Mouse (Mus musculus): Measurements from ENCODE around the gene Spg11. TPM values are rescaled to one million over a fixed set of nuclear protein-coding genes. Genes with fewer than 3 reads are reported as not detected.
"Not testable (repeated sequence)": the region's sequence is repeated elsewhere in the genome, so short reads cannot be mapped to it uniquely, and the experiment has no call there.

Gene Spg11
- polyA plus RNA-seq, 1 experiment from 2014 or later, result 8.2 TPM

DNA sequence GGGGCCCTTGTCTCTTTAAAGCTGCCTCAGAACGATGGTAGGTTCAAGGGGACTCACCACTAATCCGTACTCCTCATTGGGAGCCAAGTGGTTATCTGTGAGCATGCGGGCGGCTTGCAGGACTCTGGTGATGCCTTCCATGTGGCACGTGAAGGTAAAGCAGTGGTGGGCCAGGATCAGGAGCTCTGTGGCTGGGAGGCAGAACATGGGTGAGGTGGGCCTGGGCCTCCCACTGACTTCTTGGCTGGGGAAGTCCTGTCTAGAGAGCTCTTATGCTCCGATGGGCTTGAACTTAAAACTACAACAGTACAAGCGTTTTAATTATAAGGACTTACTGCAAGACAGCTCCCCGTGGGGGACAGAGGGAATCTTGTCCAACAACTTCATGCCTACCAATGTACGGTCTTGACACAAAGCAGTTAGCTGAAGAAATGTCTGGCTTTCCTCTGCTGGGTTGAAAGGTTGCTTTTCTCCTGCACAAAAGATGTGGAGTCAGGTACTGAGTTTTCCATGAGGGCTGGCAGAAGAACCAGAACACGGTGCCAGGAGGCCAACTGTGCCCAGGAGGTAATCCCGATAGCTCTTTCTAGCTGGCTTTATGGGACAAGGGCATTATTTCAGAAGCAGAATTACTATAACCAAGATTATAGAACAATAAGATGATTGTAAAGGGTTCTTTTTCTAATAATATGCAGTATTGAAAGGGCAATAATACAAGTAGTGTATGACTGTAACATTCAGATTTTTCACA, 58.6 kb downstream of the Spg11 start:
- WGBS, result 88% methylated on average over 11 of the region's 11 CpGs
- no peaks in the 10 kb centered on the region for H3K4me1 ChIP-seq (ENCODE audit: control insufficient read depth, insufficient read depth, low read length)
- DNase-seq (ENCODE audit: low spot score) (no peak), ATAC-seq (no peak)
- H3K36me3 ChIP-seq (ENCODE audit: control insufficient read depth, insufficient read depth, low read length), result peaks cover 51% of the 10 kb centered on the region
- H3K4me3 ChIP-seq (ENCODE audit: low read depth, low read length), result no peak overlapping the region
- no peak overlapping the region for H3K4me2 ChIP-seq (ENCODE audit: low read length)
- H3K9me3 ChIP-seq (replicated peaks; ENCODE audit: control insufficient read depth, low read length), result no peaks in the 10 kb centered on the region
- H3K27ac ChIP-seq (ENCODE audit: low read depth, low read length), result no peak overlapping the region
- H3K27me3 ChIP-seq (replicated peaks; ENCODE audit: control insufficient read depth, insufficient read depth, low read length), result no peaks in the 10 kb centered on the region
- no peak overlapping the region for H3K9ac ChIP-seq (ENCODE audit: low read length)

DNA sequence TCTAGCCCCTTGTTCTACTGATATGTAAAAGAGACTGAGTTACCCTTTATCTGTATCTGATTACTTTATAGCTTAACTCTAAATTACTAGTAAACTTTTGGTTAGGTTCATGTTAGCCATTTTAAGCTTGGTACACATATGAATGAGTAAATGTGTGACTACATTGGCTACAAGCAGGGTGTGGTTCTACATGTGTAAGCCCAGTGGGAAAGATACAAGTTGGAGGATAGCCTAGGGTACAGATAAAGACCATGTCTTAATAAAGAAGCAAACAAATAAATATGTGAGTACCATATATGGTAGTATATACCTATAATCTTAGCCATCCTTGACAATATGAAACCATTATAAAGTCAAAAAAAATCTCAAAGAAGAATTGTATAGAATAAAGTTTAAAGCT, 74.3 kb downstream of the Spg11 start:
- DNase-seq (ENCODE audit: low spot score) (no peak), ATAC-seq (no peak)
- Histone ChIP-seq H3K4me1 (ENCODE audit: control insufficient read depth, insufficient read depth, low read length) (no peaks in the 10 kb centered on the region), H3K27ac (ENCODE audit: low read depth, low read length) (no peak overlapping the region), H3K27me3 (replicated peaks; ENCODE audit: control insufficient read depth, insufficient read depth, low read length) (no peaks in the 10 kb centered on the region), H3K36me3 (ENCODE audit: control insufficient read depth, insufficient read depth, low read length) (peaks cover 19% of the 10 kb centered on the region), H3K9me3 (replicated peaks; ENCODE audit: control insufficient read depth, low read length) (no peaks in the 10 kb centered on the region), H3K9ac (ENCODE audit: low read length) (no peak overlapping the region), H3K4me3 (ENCODE audit: low read depth, low read length) (no peak overlapping the region), H3K4me2 (ENCODE audit: low read length) (no peak overlapping the region)

DNA sequence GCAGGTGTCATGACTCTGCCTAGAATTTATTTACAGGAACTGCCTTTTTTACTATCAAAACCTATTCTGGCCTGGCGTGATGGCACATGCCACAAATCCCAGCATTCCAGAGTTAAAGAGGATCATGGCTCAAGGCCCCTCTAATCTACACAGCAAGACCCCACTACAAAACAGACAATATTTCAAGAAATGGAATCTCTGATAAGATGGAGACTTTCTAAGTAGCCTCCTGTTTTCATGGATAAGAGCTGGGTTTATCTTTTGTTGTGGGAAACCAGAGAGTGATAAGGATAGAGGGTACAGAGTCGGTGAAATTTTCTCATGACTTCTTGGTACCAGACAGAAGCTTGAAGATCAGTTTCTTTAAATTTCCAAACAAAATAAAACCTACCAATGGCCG, 82.1 kb downstream of the Spg11 start:
- Histone ChIP-seq H3K27me3 (replicated peaks; ENCODE audit: control insufficient read depth, insufficient read depth, low read length) (no peaks in the 10 kb centered on the region), H3K36me3 (ENCODE audit: control insufficient read depth, insufficient read depth, low read length) (peaks cover 8% of the 10 kb centered on the region; the same call in 1 of the 2 replicates), H3K9ac (ENCODE audit: low read length) (no peak overlapping the region), H3K4me1 (ENCODE audit: control insufficient read depth, insufficient read depth, low read length) (no peaks in the 10 kb centered on the region), H3K27ac (ENCODE audit: low read depth, low read length) (no peak overlapping the region), H3K9me3 (replicated peaks; ENCODE audit: control insufficient read depth, low read length) (no peaks in the 10 kb centered on the region), H3K4me2 (ENCODE audit: low read length) (no peak overlapping the region), H3K4me3 (ENCODE audit: low read depth, low read length) (no peak overlapping the region)
- no peak for DNase-seq (ENCODE audit: low spot score)
- over 99% methylated on average over 3 of the region's 3 CpGs for WGBS
- ATAC-seq, result no peak

DNA sequence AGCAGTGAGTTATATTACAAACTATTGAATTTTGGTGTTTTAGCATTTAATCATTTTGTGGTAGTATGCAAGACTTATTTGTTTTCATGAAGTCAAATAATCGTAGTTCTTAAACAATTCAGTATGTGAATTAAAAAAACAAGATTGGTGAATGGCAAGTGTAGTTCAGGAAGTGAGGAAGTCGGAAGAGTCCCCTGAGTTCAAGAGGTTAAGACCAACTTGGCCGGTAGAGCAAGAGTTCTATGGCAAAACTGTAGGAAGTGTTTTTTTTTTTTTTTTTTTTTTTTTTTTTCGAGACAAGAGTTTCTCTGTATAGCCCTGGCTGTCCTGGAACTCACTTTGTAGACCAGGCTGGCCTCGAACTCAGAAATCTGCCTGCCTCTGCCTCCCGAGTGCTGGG, 86.2 kb downstream of the Spg11 start:
- no peak overlapping the region for H3K9ac ChIP-seq (ENCODE audit: low read length)
- peaks cover 16% of the 10 kb centered on the region; the same call in 1 of the 2 replicates for H3K36me3 ChIP-seq (ENCODE audit: control insufficient read depth, insufficient read depth, low read length)
- no peak overlapping the region for H3K27ac ChIP-seq (ENCODE audit: low read depth, low read length)
- H3K4me1 ChIP-seq (ENCODE audit: control insufficient read depth, insufficient read depth, low read length), result peaks cover 9% of the 10 kb centered on the region
- H3K27me3 ChIP-seq (replicated peaks; ENCODE audit: control insufficient read depth, insufficient read depth, low read length), result no peaks in the 10 kb centered on the region
- no peak for ATAC-seq
- 86% methylated on average over 6 of the region's 6 CpGs for WGBS
- no peak overlapping the region for H3K4me3 ChIP-seq (ENCODE audit: low read depth, low read length)
- no peaks in the 10 kb centered on the region for H3K9me3 ChIP-seq (replicated peaks; ENCODE audit: control insufficient read depth, low read length)
- no peak overlapping the region for H3K4me2 ChIP-seq (ENCODE audit: low read length)
- no peak for DNase-seq (ENCODE audit: low spot score)

- Histone ChIP-seq H3K27ac (ENCODE audit: low read depth, low read length) (peak overlapping the region; percentile 60), H3K36me3 (ENCODE audit: control insufficient read depth, insufficient read depth, low read length) (peaks cover 10% of the 10 kb centered on the region; the same call in 1 of the 2 replicates), H3K9ac (ENCODE audit: low read length) (peak overlapping the region; percentile 87), H3K9me3 (replicated peaks; ENCODE audit: control insufficient read depth, low read length) (no peaks in the 10 kb centered on the region), H3K4me1 (ENCODE audit: control insufficient read depth, insufficient read depth, low read length) (peaks cover 9% of the 10 kb centered on the region), H3K27me3 (replicated peaks; ENCODE audit: control insufficient read depth, insufficient read depth, low read length) (no peaks in the 10 kb centered on the region), H3K4me2 (ENCODE audit: low read length) (peak overlapping the region; percentile 82), H3K4me3 (ENCODE audit: low read depth, low read length) (peak overlapping the region; percentile 88)
- DNase-seq (ENCODE audit: low spot score) (peak; percentile 25), ATAC-seq (peak; percentile 71)
- 1% methylated on average over 59 of the region's 71 CpGs for WGBS
Measured at GRCm38 (mm10) chr2:122028756-122029700, 89.2 kb downstream of the Spg11 start.

DNA sequence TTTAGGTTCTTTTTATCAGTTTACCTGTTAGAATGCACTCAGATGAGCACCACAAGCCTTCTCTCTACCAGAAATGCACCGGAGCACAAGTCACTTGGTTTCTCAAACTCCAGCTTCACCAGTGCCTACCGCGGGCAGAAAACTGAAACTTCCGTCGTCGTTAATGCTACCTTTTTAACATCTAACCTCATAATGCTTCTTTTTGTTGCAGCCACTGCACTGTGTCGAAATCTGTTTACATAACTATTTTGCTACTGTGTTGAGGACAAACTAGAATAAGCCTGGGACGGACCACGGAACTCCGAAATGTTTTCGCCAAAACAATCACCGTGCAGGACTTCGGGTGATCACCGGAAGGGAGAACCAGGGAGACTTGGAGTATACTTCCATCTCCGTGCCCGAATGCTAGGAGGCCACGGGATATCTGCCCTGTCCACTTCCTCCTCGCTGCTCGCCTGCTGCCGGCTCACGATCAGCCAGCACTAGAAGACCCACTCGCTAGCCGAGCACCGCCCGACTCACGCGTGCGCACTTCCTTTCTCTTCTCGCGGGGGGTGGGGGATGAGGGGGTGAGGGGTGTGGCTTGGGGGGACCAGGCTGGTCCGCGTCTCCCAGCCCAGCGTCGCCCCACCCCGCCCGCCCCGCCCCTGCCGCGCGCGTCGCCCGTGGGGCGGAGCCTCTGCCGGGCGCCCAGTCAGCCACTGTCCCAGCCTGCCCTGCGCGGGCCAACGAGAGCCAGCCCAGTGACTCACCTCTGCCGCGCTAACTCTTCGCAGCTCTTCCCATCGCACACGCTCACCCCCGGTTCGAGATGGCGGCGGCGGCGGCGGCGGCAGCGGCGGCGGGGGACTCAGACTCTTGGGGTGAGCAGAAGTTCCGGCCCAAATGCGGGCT, 90.1 kb downstream of the Spg11 start, which contains the start of gene Eif3j1:
TSS of gene Eif3j1 (plus strand) at position 685 of the 894 bp plus-strand sequence.
- Histone ChIP-seq H3K4me2 (ENCODE audit: low read length) (peak within 1 kb of the TSS; percentile 82), H3K4me3 (ENCODE audit: low read depth, low read length) (peak within 1 kb of the TSS; percentile 88), H3K27ac (ENCODE audit: low read depth, low read length) (peak within 1 kb of the TSS; percentile 65), H3K27me3 (replicated peaks; ENCODE audit: control insufficient read depth, insufficient read depth, low read length) (no peaks in the 10 kb centered on the region), H3K9ac (ENCODE audit: low read length) (peak within 1 kb of the TSS; percentile 87), H3K36me3 (ENCODE audit: control insufficient read depth, insufficient read depth, low read length) (peaks cover 10% of the 10 kb centered on the region; the same call in 1 of the 2 replicates), H3K4me1 (ENCODE audit: control insufficient read depth, insufficient read depth, low read length) (peaks cover 9% of the 10 kb centered on the region), H3K9me3 (replicated peaks; ENCODE audit: control insufficient read depth, low read length) (no peaks in the 10 kb centered on the region)
- WGBS, result under 1% methylated on average over 49 of the region's 67 CpGs
- DNase-seq (ENCODE audit: low spot score) (peak; percentile 95), ATAC-seq (peak; percentile 99)

GRCm38 (mm10) chr2:122027091-122027490, 91.1 kb downstream of the Spg11 start:
- H3K9ac ChIP-seq (ENCODE audit: low read length); H3K4me3 ChIP-seq (ENCODE audit: low read depth, low read length): not testable (repeated sequence)
- WGBS, result 91% methylated on average over 10 of the region's 10 CpGs

DNA sequence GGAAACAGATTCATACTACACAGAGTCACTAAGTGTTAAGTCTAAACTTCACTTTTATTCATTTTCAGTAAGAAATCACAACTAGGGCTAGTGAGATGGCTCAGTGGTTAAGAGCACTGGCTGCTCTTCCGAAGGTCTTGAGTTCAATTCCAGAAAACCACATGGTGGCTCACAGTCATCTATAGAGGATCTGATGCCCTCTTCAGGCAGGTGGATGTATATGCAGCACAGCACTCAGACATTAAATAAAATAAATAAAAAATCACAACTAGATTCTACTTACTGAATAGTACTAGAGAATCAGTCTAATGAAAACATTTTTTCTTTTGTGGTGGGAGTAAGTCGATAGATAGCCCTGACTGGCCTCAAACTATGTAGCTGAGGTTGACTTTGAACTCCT, 95.9 kb downstream of the Spg11 start:
- Histone ChIP-seq H3K4me2 (ENCODE audit: low read length) (no peak overlapping the region), H3K36me3 (ENCODE audit: control insufficient read depth, insufficient read depth, low read length) (no peaks in the 10 kb centered on the region), H3K27me3 (replicated peaks; ENCODE audit: control insufficient read depth, insufficient read depth, low read length) (no peaks in the 10 kb centered on the region), H3K27ac (ENCODE audit: low read depth, low read length) (no peak overlapping the region), H3K4me1 (ENCODE audit: control insufficient read depth, insufficient read depth, low read length) (no peaks in the 10 kb centered on the region), H3K4me3 (ENCODE audit: low read depth, low read length) (no peak overlapping the region), H3K9ac (ENCODE audit: low read length) (no peak overlapping the region), H3K9me3 (replicated peaks; ENCODE audit: control insufficient read depth, low read length) (no peaks in the 10 kb centered on the region)
- WGBS, result 80% methylated on average over 2 of the region's 2 CpGs
- ATAC-seq (no peak), DNase-seq (ENCODE audit: low spot score) (no peak)

More at GRCm38 (mm10) chr2:122027091-122027490, 91.1 kb downstream of the Spg11 start:
- H3K9me3 ChIP-seq (replicated peaks; ENCODE audit: control insufficient read depth, low read length); DNase-seq (ENCODE audit: low spot score); H3K4me2 ChIP-seq (ENCODE audit: low read length); H3K27me3 ChIP-seq (replicated peaks; ENCODE audit: control insufficient read depth, insufficient read depth, low read length); H3K36me3 ChIP-seq (ENCODE audit: control insufficient read depth, insufficient read depth, low read length); H3K27ac ChIP-seq (ENCODE audit: low read depth, low read length); H3K4me1 ChIP-seq (ENCODE audit: control insufficient read depth, insufficient read depth, low read length); ATAC-seq: not testable (repeated sequence)
